Mouse (Mus musculus) thymus, postnatal 0 days (tissue): ENCODE data around the gene Prkaa2. TPM values are rescaled to one million over a fixed set of nuclear protein-coding genes. Genes with fewer than 3 reads are reported as not detected.

ENCODE experiments used
- DNase-seq: peaks from one replicate; pipeline ENCODE4 v3.0.0-alpha.2; 2015; ENCODE audit warnings: low spot score
- polyA plus RNA-seq: library from polyadenylated mRNA; unstranded; fragments of >200 nt; fragmentation: Nextera tagmentation; extraction: Ambion mirVana; gene quantifications from 2 replicates; pipeline ENCODE4 v1.2.1, GENCODE M21; 2015

Prkaa2 gene
- polyA plus RNA-seq = 0.77 and 0.94 TPM in 2 replicates

DNA sequence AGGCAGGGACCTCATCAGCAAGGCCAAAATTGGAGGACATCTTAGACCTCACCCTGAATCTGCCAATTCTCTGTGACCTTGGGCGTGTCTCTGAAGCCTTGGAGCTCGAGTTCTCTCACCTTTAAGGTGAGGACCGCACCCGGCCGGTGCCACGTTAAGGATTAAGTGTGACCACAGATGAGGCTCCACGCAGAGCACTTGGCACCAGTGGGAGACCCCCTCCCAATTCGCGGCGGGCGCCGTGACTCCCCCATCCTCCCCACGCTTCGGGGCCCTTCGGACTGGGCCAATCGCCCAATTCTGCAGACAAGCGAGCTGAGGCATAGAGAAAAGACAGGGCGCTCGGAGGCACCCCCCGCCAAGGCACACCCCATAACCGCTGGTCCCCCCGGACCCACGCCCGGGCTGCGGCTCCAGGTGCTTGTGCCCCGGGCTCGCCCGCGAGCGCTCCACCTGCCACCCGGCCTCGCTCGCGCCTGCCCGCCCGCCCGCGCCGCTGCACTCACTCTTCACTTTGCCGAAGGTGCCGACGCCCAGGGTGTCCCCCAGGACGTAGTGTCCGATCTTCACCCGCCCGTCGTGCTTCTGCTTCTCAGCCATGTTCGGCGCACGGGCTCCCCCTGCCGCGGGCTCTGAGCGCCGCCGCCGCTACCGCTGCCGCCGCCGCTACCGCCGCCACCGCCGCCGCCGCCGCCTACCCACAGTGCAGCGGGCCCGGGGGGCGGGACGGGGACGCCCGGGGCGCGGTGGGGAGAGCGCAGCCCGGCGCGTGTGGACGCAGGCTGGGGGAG lies at the start of gene Prkaa2:
Prkaa2 (minus strand) TSS at position 692 of the 791 bp plus-strand sequence.
- peak; percentile 34 for DNase-seq

- DNase-seq = no peak
Observed at GRCm38 (mm10) chr4:105159531-105159870, 49.8 kb upstream of the Prkaa2 start.

- no peak for DNase-seq
Observed at GRCm38 (mm10) chr4:105158651-105159530, 49.2 kb upstream of the Prkaa2 start.

- peak; percentile 59 for DNase-seq
Observed at GRCm38 (mm10) chr4:105158169-105158555, 48.5 kb upstream of the Prkaa2 start.

DNA sequence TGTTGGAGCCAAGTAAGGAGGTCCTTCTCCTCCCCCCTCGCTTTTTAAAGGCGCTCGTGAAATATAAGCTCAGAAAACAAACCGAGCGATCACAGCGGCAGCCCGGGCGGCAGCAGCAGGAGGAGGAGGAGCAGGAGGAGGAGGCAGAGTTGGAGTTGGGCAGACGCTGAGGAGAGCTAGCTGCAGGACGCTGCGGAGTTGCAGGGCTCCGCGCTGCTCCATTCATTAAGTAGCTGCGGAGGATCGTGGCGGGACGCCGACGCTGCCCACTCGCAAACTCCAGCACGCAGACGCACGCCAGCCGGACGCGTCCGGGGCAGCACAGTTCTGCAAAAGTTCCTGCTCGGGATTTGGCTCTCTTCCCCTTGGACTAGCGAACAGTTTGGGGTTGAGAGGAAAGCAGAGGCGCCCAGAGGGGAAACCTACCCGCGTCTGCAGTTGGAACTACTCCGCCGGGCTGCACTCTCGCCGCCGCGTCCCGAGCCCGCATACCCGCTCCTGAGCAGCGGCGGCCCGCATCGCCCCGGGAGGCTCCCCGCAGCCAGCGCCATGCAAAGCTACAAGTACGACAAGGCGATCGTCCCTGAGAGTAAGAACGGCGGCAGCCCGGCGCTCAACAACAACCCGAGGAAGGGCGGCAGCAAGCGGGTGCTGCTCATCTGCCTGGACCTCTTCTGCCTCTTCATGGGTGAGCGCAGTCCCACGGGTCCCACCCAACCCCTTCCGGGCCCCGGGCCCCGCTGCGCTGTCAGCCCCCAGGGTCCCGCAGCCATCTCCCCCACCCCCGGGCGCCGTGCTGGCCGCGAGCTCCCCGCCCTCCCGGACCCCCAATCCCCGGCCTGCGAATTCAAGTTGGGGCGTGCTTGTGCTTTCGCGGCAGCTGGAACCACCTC lies 47.8 kb upstream of the Prkaa2 start, which contains the start of gene Plpp3:
Plpp3 (plus strand) TSS at position 72 of the 893 bp plus-strand sequence.
- DNase-seq = peak; percentile 26

GRCm38 (mm10) chr4:105156955-105157275 lies 47.2 kb upstream of the Prkaa2 start:
- DNase-seq = no peak

- no peak for DNase-seq
Observed at GRCm38 (mm10) chr4:105156281-105156680, 46.6 kb upstream of the Prkaa2 start.

DNA sequence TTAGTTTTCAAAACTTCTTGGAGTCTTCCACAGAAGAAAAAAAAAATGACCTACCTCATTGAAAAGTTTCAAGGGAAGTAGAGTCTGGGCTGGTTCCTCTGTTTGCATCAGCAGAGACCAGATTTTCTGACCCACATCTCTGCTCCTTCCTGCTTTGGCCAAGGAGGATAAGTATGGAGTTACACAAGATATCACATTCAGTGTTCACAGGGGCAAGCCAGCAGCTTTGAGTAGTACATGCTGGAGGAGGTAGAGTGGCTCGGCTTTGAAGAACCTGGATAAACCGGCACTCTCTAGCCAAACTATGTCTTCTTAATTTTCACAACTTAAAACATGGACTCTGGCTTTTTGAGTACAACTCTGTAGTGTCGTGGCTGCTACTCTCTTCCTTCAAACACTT lies 43.5 kb upstream of the Prkaa2 start:
- DNase-seq = no peak

GRCm38 (mm10) chr4:105151911-105152690 lies 42.4 kb upstream of the Prkaa2 start:
- DNase-seq = peak; percentile 66

GRCm38 (mm10) chr4:105149492-105149891 lies 39.8 kb upstream of the Prkaa2 start:
- DNase-seq = no peak

DNA sequence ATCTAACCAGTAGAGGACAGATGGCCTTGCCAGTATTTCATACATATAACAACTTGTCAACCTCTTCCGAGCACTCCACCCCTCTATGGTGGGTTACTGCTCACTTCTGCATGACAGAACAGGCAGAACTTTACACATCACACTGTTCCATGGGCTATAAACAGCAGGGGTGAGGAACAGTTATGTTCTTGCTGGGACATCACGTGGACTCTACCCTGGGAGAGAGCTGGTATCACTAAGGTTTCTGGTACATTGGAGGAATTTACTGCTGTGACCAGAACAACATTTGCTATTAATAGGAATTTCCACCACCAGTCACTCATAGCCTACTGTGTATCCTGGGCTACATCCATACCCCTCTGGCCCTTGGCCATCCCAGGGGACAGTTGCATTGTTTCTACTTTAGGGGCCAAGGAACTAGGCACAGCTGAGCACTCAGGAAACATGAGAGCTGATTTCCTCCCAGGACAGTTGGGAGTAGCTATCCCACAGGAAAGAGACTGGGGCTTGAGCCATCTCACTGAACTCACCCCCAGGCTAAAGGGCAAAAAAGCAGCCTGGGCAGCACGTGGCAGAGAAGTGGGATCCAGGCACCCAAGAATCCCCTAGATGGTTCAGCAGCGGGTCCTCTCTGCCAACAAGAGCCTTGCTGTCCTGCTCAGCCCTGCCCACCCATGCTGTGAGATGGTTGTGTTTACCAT lies 23.8 kb upstream of the Prkaa2 start:
- DNase-seq = no peak

GRCm38 (mm10) chr4:105131756-105132314 lies 22.1 kb upstream of the Prkaa2 start:
- DNase-seq = peak; percentile 69

- no peak for DNase-seq
Observed at GRCm38 (mm10) chr4:105129212-105129611, 19.5 kb upstream of the Prkaa2 start.

DNA sequence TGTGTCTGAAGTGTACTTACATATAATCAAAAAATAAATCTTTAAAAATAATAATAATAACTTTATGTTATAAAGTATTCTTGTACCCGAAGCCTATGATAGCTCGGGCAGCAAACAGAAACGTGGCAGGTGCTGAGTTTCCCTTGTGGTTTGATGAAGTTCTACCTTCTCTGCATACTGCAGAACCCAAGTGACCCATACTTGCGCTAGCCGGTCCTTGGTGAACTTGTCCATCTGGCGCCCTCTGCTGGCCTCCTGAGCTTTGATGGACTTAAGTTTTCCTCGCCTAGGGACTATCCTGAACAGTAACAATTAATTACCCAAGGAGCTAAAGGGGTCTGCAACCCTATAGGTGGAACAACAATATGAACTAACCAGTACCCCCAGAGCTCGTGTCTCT lies 12.7 kb upstream of the Prkaa2 start:
- peak; percentile 15 for DNase-seq

GRCm38 (mm10) chr4:105121081-105121480 lies 11.4 kb upstream of the Prkaa2 start:
- DNase-seq = no peak

GRCm38 (mm10) chr4:105113468-105113867 lies 3.8 kb upstream of the Prkaa2 start:
- no peak for DNase-seq

DNA sequence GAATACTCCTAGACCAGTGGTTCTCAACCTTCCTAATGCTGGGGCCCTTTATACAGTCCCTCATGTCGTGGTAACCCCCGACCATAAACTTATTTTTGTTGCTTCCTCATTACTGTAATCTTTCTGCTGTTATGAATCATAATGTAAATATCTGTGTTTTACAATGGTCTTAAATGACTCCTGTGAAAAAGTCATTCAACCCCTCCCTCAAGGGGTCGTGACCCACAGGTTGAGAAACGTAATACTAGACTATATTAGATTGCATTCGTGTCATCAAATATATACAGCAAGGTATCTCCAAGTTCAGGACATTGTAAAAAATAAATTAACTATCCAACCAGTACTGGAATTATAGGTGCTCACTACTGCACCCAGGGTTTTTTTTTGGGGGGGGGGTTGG lies 3.4 kb upstream of the Prkaa2 start:
- DNase-seq = no peak

DNA sequence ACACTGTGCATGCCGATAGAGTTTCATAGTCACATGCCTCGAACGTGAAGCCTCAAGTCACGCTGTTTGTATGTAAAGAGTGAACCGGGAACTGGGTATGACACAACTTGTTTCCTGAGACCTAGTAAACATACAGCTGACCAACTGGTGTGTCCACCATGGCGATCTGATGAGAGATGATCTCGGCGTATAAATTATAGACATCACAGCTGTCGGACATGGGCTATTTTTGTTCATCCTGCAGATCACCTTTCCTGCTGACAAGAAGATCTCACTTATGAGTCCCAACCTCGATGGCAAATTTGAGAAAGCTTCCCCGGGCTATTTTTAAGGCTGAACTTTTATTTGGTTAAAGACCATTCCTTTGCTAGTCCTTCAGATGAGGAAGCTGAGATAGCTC lies 2.1 kb upstream of the Prkaa2 start:
- DNase-seq = no peak

GRCm38 (mm10) chr4:105110684-105111035 lies 970 bp upstream of the Prkaa2 start:
- DNase-seq = no peak
